Mouse (Mus musculus): ENCODE results near the gene H2-Aa.

GRCm38 (mm10) chr17:34295307-34295706, 7.7 kb upstream of the H2-Aa start:
- TF ChIP-seq E2F4 (IDR thresholded peaks at IDR 0.05; ENCODE audit: borderline replicate concordance, low read depth, low read length) (no peak), CTCF (IDR thresholded peaks at IDR 0.05 in 2 of 3, conservative IDR thresholded peaks at IDR 0.05 in 1 of 3; ENCODE audit: control insufficient read depth in 1 of 3, insufficient read depth in 1 of 3, low read depth in 2 of 3, low read length in 3 of 3, poor library complexity in 1 of 3, severe bottlenecking in 1 of 3) (no peak)

Measured in MEL (cell line).